ENCODE assay signal across 10 mouse cellular contexts in genomic region chr6:37415505-37415904, GRCm38 (mm10). TPM values are rescaled to one million over a fixed set of nuclear protein-coding genes. Genes with fewer than 3 reads are reported as not detected.
DNase-seq lines count a peak whose midpoint lies in the region; ATAC-seq and TF ChIP-seq lines count a peak whose summit lies in the region.
"Had no signal": no experiment of that assay in that cellular context is flagged by ENCODE, and none has a peak within 500 bp of the region (broad histone marks: within the 10 kb centered on the region; RNA-seq: fewer than 3 reads in every experiment).

No protein-coding gene starts in this region.

- no peak for TF ChIP-seq CTCF in kidney, adult 2 months (conservative IDR thresholded peaks at IDR 0.05; ENCODE audit: insufficient read depth, insufficient read length, low read depth, low read length)
- TF ChIP-seq CTCF in embryonic fibroblast, embryonic 13.5 days (IDR thresholded peaks at IDR 0.05; ENCODE audit: borderline replicate concordance, insufficient read depth, low read length), result no peak

- TF ChIP-seq POLR2A in kidney, adult 2 months (IDR thresholded peaks at IDR 0.05; ENCODE audit: low read depth, low read length), result no peak
- no peak for TF ChIP-seq POLR2A in embryonic fibroblast, embryonic 13.5 days (IDR thresholded peaks at IDR 0.05; ENCODE audit: low read depth, low read length)

- H3K9me3 ChIP-seq in intestine, embryonic 16.5 days (ENCODE audit: control insufficient read depth, low read length), result no peaks in the 10 kb centered on the region
- H3K9me3 ChIP-seq in stomach, embryonic 14.5 days (ENCODE audit: control insufficient read depth, low read depth, low read length), result no peaks in the 10 kb centered on the region
- H3K9me3 ChIP-seq: hindbrain, embryonic 15.5 days had no signal

- peak; percentile 62 for DNase-seq in kidney, adult 2 months
- DNase-seq in kidney, adult 8-10 months, result no peak
- DNase-seq in adrenal gland, postnatal 36 days, result no peak
- DNase-seq: adrenal gland, postnatal 10 days; right cerebral cortex, postnatal 25 days had no signal

- 29% methylated on average over 6 of the region's 6 CpGs for WGBS in kidney, adult 2 months
- WGBS in intestine, embryonic 16.5 days, result 62% methylated on average over 6 of the region's 6 CpGs
- 52% methylated on average over 6 of the region's 6 CpGs for WGBS in stomach, embryonic 14.5 days

- H3K4me3 ChIP-seq in kidney, adult 2 months (ENCODE audit: insufficient read depth, low read depth, low read length), result no peak overlapping the region
- H3K4me3 ChIP-seq in embryonic fibroblast, embryonic 13.5 days (ENCODE audit: insufficient read depth, low read length), result no peak overlapping the region
- no peak overlapping the region for H3K4me3 ChIP-seq in intestine, embryonic 16.5 days (ENCODE audit: low read length)
- H3K4me3 ChIP-seq in stomach, embryonic 14.5 days (ENCODE audit: low read depth, low read length), result no peak overlapping the region
- H3K4me3 ChIP-seq: hindbrain, embryonic 15.5 days had no signal

- ATAC-seq in intestine, embryonic 16.5 days, result no peak
- ATAC-seq in stomach, embryonic 14.5 days (ENCODE audit: insufficient number of reproducible peaks, insufficient read depth, low FRiP score, low read depth), result no peak
- no peak for ATAC-seq in inflammation-experienced regulatory T-cells, adult 6 months

- no peaks in the 10 kb centered on the region for H3K27me3 ChIP-seq in kidney, adult 2 months (replicated peaks; ENCODE audit: control insufficient read depth, insufficient read depth, low read length)
- H3K27me3 ChIP-seq in intestine, embryonic 16.5 days (replicated peaks; ENCODE audit: control insufficient read depth, insufficient read depth, low read length), result no peaks in the 10 kb centered on the region
- H3K27me3 ChIP-seq in stomach, embryonic 14.5 days (ENCODE audit: control insufficient read depth, insufficient read depth, low read length), result no peaks in the 10 kb centered on the region
- H3K27me3 ChIP-seq: hindbrain, embryonic 15.5 days had no signal

- H3K9ac ChIP-seq in intestine, embryonic 16.5 days (ENCODE audit: low read depth, low read length), result no peak overlapping the region
- no peak overlapping the region for H3K9ac ChIP-seq in stomach, embryonic 14.5 days (replicated peaks; ENCODE audit: low read depth, low read length)
- H3K9ac ChIP-seq: hindbrain, embryonic 15.5 days had no signal

- no peaks in the 10 kb centered on the region; the same call in 1 of the 2 replicates for H3K36me3 ChIP-seq in kidney, adult 2 months (ENCODE audit: control insufficient read depth, insufficient read depth, low read length)
- H3K36me3 ChIP-seq in intestine, embryonic 16.5 days (ENCODE audit: control insufficient read depth, insufficient read depth, low read length), result no peaks in the 10 kb centered on the region
- H3K36me3 ChIP-seq in stomach, embryonic 14.5 days (ENCODE audit: control insufficient read depth, insufficient read depth, low read length), result peaks cover 3% of the 10 kb centered on the region; the same call in 1 of the 2 replicates
- H3K36me3 ChIP-seq: hindbrain, embryonic 15.5 days had no signal

- peak overlapping the region; percentile 52 for H3K27ac ChIP-seq in kidney, adult 2 months (ENCODE audit: insufficient read depth, low read depth, low read length)
- peak overlapping the region; percentile 49 for H3K27ac ChIP-seq in embryonic fibroblast, embryonic 13.5 days (ENCODE audit: insufficient read depth, low read length)
- H3K27ac ChIP-seq in intestine, embryonic 16.5 days (ENCODE audit: low read length), result peak overlapping the region; percentile 52
- H3K27ac ChIP-seq in stomach, embryonic 14.5 days (ENCODE audit: low read length), result peak overlapping the region; percentile 16; the same call in 1 of the 2 replicates
- H3K27ac ChIP-seq: hindbrain, embryonic 15.5 days had no signal

- H3K4me1 ChIP-seq in kidney, adult 2 months (ENCODE audit: control insufficient read depth, insufficient read depth, low read length), result peaks cover 52% of the 10 kb centered on the region
- peaks cover 14% of the 10 kb centered on the region; the same call in 1 of the 2 replicates for H3K4me1 ChIP-seq in embryonic fibroblast, embryonic 13.5 days (ENCODE audit: control insufficient read depth, insufficient read depth, low read length)
- H3K4me1 ChIP-seq in intestine, embryonic 16.5 days (ENCODE audit: control insufficient read depth, insufficient read depth, low read length), result peaks cover 37% of the 10 kb centered on the region
- H3K4me1 ChIP-seq in stomach, embryonic 14.5 days (ENCODE audit: control insufficient read depth, insufficient read depth, low read length), result peaks cover 45% of the 10 kb centered on the region

- no peak overlapping the region for H3K4me2 ChIP-seq in intestine, embryonic 16.5 days (ENCODE audit: low read depth, low read length)
- H3K4me2 ChIP-seq in stomach, embryonic 14.5 days (replicated peaks; ENCODE audit: low read depth, low read length), result no peak overlapping the region
- H3K4me2 ChIP-seq: hindbrain, embryonic 15.5 days had no signal

RNA-seq across cellular contexts. Expression of gene Creb3l2, which starts 26.4 kb away (rescaled TPM):
- polyA plus RNA-seq in kidney, adult 2 months (2012; rRNA removed), result 23.3 and 25.0 TPM in 2 replicates
- polyA plus RNA-seq in embryonic fibroblast, embryonic 13.5 days (2011; ENCODE audit: insufficient read length, low read depth, missing spikeins), result 55.0 and 62.8 TPM in 2 replicates
- 13.4 and 13.9 TPM in 2 replicates for polyA plus RNA-seq in intestine, embryonic 16.5 days (2015; fragmentation: Nextera tagmentation; extraction: Ambion mirVana)
- polyA plus RNA-seq in stomach, embryonic 14.5 days (2014; fragmentation: Nextera tagmentation; extraction: Ambion mirVana), result 28.7 and 29.6 TPM in 2 replicates
- 1 to 10 TPM; 2.3 to 3.6 (median 2.6) TPM for polyA plus RNA-seq in inflammation-experienced regulatory T-cells, adult 6 months (2017; shearing (Covaris generic))
- total RNA-seq in adrenal gland, postnatal 36 days (2021), result 100 to 1,000 TPM in 1 of 2 experiments, 10 to 100 TPM in 1; 89.5 to 100 TPM
